Mouse (Mus musculus) MEL (cell line): ENCODE measurements around the gene Ankrd44. TPM values are rescaled to one million over a fixed set of nuclear protein-coding genes. Genes with fewer than 3 reads are reported as not detected.

ENCODE experiments used
- DNase-seq: peaks from one replicate; pipeline ENCODE4 v3.0.0; 2011; ENCODE audit warnings: low read depth, low spot score
- H3K27ac ChIP-seq: 2 replicates; pipeline ENCODE4 v1.5.1; 2012; ENCODE audit warnings: low read depth, mild to moderate bottlenecking, control low read depth, low read length, moderate library complexity; ENCODE audit not compliant: control insufficient read depth
- H3K27me3 ChIP-seq, 2 experiments: fragments of 150-350 bp in 1 of 2; sonication (generic) in 1 of 2; 2 replicates each; pipeline ENCODE4 v1.6.1; 2012; ENCODE audit warnings: low read length in 2 of 2, mild to moderate bottlenecking in 2 of 2, improper control_type of control experiment in 1 of 2, moderate library complexity in 1 of 2; ENCODE audit not compliant: insufficient read depth in 2 of 2, control insufficient read depth in 1 of 2
- H3K36me3 ChIP-seq, 2 experiments: 2 replicates each; pipeline ENCODE4 v1.6.1; 2012 to 2014; ENCODE audit warnings: low read length in 2 of 2, improper control_type of control experiment in 1 of 2, inconsistent platforms in 1 of 2, mild to moderate bottlenecking in 1 of 2; ENCODE audit not compliant: insufficient read depth in 2 of 2, control insufficient read depth in 1 of 2
- H3K4me1 ChIP-seq, 2 experiments: fragments of 150-350 bp in 1 of 2; sonication (generic) in 1 of 2; 2 replicates each; pipeline ENCODE4 v1.6.1; 2012; ENCODE audit warnings: low read length in 2 of 2, improper control_type of control experiment in 1 of 2, mild to moderate bottlenecking in 1 of 2; ENCODE audit not compliant: insufficient read depth in 2 of 2, control insufficient read depth in 1 of 2
- H3K4me3 ChIP-seq, 2 experiments: fragments of 150-350 bp in 1 of 2; sonication (generic) in 1 of 2; 2 replicates each; pipeline ENCODE4 v1.5.1; 2012; ENCODE audit warnings: low read depth in 2 of 2, low read length in 2 of 2, mild to moderate bottlenecking in 2 of 2, moderate library complexity in 2 of 2, control low read depth in 1 of 2, improper control_type of control experiment in 1 of 2; ENCODE audit not compliant: control insufficient read depth in 1 of 2, insufficient read depth in 1 of 2
- H3K79me2 ChIP-seq: 2 replicates; pipeline ENCODE4 v1.6.1; 2012; ENCODE audit warnings: mild to moderate bottlenecking, low read length, moderate library complexity; ENCODE audit not compliant: control insufficient read depth, poor library complexity, insufficient read depth
- H3K9ac ChIP-seq: 2 replicates; pipeline ENCODE4 v1.6.1; 2012; ENCODE audit warnings: low read depth, mild to moderate bottlenecking, control low read depth, low read length, moderate library complexity; ENCODE audit not compliant: control insufficient read depth, poor library complexity, severe bottlenecking
- H3K9me3 ChIP-seq: fragments of 150-350 bp; sonication (generic); replicated peaks from 2 replicates; pipeline ENCODE4 v1.6.1; 2012; ENCODE audit warnings: mild to moderate bottlenecking, low read length, improper control_type of control experiment, moderate library complexity; ENCODE audit not compliant: insufficient read depth
- CHD1 ChIP-seq: IDR thresholded peaks from 2 replicates; pipeline ENCODE4 v1.6.1; 2012; ENCODE audit warnings: low read depth, mild to moderate bottlenecking, inconsistent platforms, low read length, improper control_type of control experiment
- EP300 ChIP-seq, 2 experiments: IDR thresholded peaks; 2 replicates each; pipeline ENCODE4 v1.6.1; 2011; ENCODE audit warnings: improper control_type of control experiment in 2 of 2, low read length in 2 of 2, low read depth in 1 of 2, mild to moderate bottlenecking in 1 of 2
- GATA1 ChIP-seq: IDR thresholded peaks from 2 replicates; pipeline ENCODE4 v1.6.1; 2011; ENCODE audit warnings: low read depth, low read length, improper control_type of control experiment
- KAT2A ChIP-seq: conservative IDR thresholded peaks from 2 replicates; pipeline ENCODE4 v1.6.1; 2012; ENCODE audit warnings: low read depth, low read length, improper control_type of control experiment, inconsistent platforms
- MAX ChIP-seq: IDR thresholded peaks from 2 replicates; pipeline ENCODE4 v1.6.1; 2011; ENCODE audit warnings: low read length, improper control_type of control experiment
- MAZ ChIP-seq: IDR thresholded peaks from 2 replicates; pipeline ENCODE4 v1.6.1; 2012; ENCODE audit warnings: low read depth, mild to moderate bottlenecking, inconsistent platforms, low read length, improper control_type of control experiment
- MXI1 ChIP-seq: IDR thresholded peaks from 2 replicates; pipeline ENCODE4 v1.6.1; 2011; ENCODE audit warnings: mild to moderate bottlenecking, low read depth, low read length, improper control_type of control experiment
- RAD21 ChIP-seq: IDR thresholded peaks from 2 replicates; pipeline ENCODE4 v1.6.1; 2011; ENCODE audit warnings: mild to moderate bottlenecking, low read depth, low read length, improper control_type of control experiment
- RCOR1 ChIP-seq: IDR thresholded peaks from 2 replicates; pipeline ENCODE4 v1.6.1; 2012; ENCODE audit warnings: low read depth, mild to moderate bottlenecking, inconsistent platforms, low read length, improper control_type of control experiment
- SIN3A ChIP-seq: IDR thresholded peaks from 2 replicates; pipeline ENCODE4 v1.6.1; 2012; ENCODE audit warnings: low read length, improper control_type of control experiment, inconsistent platforms
- UBTF ChIP-seq: IDR thresholded peaks from 2 replicates; pipeline ENCODE4 v1.6.1; 2012; ENCODE audit warnings: low read depth, mild to moderate bottlenecking, inconsistent platforms, low read length, improper control_type of control experiment, moderate library complexity, borderline replicate concordance; ENCODE audit not compliant: insufficient read depth
- USF2 ChIP-seq, 2 experiments: IDR thresholded peaks; 2 replicates each; pipeline ENCODE4 v1.6.1; 2011 to 2012; ENCODE audit warnings: improper control_type of control experiment in 2 of 2, low read length in 2 of 2, borderline replicate concordance in 1 of 2, inconsistent platforms in 1 of 2, low read depth in 1 of 2, mild to moderate bottlenecking in 1 of 2; ENCODE audit not compliant: insufficient read depth in 1 of 2
- ZC3H11A ChIP-seq: IDR thresholded peaks from 2 replicates; pipeline ENCODE4 v1.6.1; 2012; ENCODE audit warnings: low read depth, mild to moderate bottlenecking, inconsistent platforms, low read length, improper control_type of control experiment
- polyA plus RNA-seq, 2 experiments: library from polyadenylated mRNA; stranded (reverse) in 1 of 2; unstranded in 1 of 2; fragments of >175 nt in 1 of 2; fragments of >200 nt in 1 of 2; gene quantifications; 2 replicates each; pipeline versions ENCODE4 v1.2.1 to v1.2.4; 2012; ENCODE audit warnings: low replicate concordance in 2 of 2, low read depth in 1 of 2; ENCODE audit not compliant: insufficient read length in 2 of 2, insufficient read depth in 1 of 2, missing spikeins in 1 of 2
- total RNA-seq: library from RNA; depleted of rRNA; stranded (reverse); fragments of 300-350 nt; gene quantifications from 2 replicates; pipeline ENCODE4 v1.2.3, GENCODE M21; 2012

Gene Ankrd44
- total and polyA plus RNA-seq, 3 experiments = 2.3 to 4.4 TPM; not detected in 1

DNA sequence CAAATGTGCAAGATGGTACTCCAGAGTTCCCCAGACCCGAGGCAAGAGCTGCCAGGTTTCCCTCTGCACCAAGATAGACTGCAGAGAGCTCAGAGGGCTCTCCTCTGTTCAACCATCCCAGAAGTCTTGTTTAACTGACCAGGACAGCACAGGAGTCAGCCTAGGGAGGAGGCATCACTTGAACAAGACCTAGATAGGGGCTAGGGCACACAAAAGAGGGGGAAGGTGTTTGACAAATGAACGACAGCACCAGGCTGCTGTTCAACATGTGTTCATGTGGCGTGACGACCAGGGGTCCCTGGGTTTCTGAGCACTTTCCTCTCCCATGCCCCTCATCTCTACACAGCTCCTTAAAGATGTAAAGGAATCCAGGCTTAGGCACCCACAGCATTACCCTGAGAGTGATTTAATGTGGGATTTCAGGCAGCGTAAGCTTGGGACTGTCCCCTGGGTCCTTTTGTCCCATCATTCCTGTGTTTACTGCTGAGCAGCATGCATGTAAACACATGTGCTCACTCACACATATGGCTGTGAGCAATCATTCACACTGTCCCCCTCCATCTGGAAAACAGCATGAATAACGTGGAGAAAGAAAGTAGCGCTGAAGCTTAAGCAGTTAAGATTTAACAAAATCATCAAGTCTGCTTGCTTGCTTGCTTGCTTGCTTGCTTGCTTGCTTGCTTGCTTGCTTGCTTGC is 83.3 kb downstream of the Ankrd44 start:
- no peaks in the 10 kb centered on the region for H3K27me3 ChIP-seq
- TF ChIP-seq MAZ (no peak), RCOR1 (no peak)
- no peak overlapping the region for H3K27ac ChIP-seq
- no peaks in the 10 kb centered on the region for H3K4me1 ChIP-seq
- no peaks in the 10 kb centered on the region for H3K79me2 ChIP-seq
- no peaks in the 10 kb centered on the region for H3K36me3 ChIP-seq
- no peak for DNase-seq
- no peak overlapping the region for H3K9ac ChIP-seq
- H3K4me3 ChIP-seq = no peak overlapping the region
- H3K9me3 ChIP-seq = no peaks in the 10 kb centered on the region

DNA sequence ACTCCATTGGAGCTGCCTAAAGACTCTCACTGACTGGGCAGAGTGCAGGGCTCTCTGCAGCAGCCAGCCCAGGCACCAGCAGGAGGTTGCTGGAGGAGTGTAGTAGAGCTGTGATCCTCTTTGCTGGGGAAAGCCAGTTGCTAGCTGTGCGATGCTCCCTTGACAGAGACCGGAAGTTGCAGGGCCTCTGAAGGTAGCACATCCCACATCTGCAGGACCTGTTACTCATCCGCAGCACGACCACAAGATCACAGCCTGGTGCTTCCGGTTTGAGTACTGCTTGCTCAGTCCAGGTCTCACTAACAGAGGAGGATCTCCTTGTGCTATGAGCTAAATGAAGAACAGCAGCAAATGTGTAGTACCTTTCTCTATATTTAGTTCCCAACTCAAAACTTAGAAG is 84.4 kb downstream of the Ankrd44 start:
- H3K9me3 ChIP-seq = no peaks in the 10 kb centered on the region
- no peaks in the 10 kb centered on the region for H3K36me3 ChIP-seq
- H3K4me1 ChIP-seq = no peaks in the 10 kb centered on the region
- H3K9ac ChIP-seq = no peak overlapping the region
- H3K27me3 ChIP-seq = no peaks in the 10 kb centered on the region
- no peak for TF ChIP-seq SIN3A
- TF ChIP-seq KAT2A = no peak
- no peak for DNase-seq
- no peak overlapping the region for H3K27ac ChIP-seq
- H3K4me3 ChIP-seq = no peak overlapping the region
- no peaks in the 10 kb centered on the region for H3K79me2 ChIP-seq

DNA sequence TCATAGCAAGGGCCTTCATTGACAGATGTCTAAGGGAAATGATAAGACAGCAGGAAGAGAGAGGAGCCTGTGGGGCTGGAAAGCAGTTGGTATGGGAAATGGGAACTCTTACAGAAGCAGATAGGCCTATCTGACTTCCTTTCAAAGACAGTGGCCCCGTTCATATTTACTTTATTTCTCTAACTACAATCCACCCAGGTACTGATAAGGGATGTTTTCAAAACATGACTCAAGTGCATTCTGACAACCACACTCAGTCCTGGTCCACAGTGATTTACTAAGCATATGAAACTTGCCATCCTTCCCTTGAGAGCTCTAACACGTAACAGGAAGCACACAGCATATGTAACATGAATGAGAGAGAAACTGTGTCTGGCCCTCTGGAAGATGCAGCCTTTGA is 86.1 kb downstream of the Ankrd44 start:
- Histone ChIP-seq H3K27me3 (no peaks in the 10 kb centered on the region), H3K4me3 (no peak overlapping the region), H3K4me1 (0 out of 4 replicates have a peak, but pooled peaks cover 0 to 2% of the 10 kb centered on the region in 2 experiments), H3K36me3 (no peaks in the 10 kb centered on the region), H3K9ac (no peak overlapping the region), H3K9me3 (no peaks in the 10 kb centered on the region), H3K79me2 (no peaks in the 10 kb centered on the region), H3K27ac (no peak overlapping the region)
- TF ChIP-seq ZC3H11A = no peak
- 0 out of 2 replicates have a peak, but pooled peaks have one; percentile 6 for TF ChIP-seq RCOR1
- peak; percentile 46; the same call in 1 of the 2 replicates for TF ChIP-seq GATA1
- 0 out of 4 replicates have a peak, but pooled peaks of 1 of the 2 experiments have one; percentile 23 for TF ChIP-seq EP300 (IDR thresholded peaks at IDR 0.05; ENCODE audit: low read depth in 1 of 2, low read length in 2 of 2)
- DNase-seq = peak; percentile 14

DNA sequence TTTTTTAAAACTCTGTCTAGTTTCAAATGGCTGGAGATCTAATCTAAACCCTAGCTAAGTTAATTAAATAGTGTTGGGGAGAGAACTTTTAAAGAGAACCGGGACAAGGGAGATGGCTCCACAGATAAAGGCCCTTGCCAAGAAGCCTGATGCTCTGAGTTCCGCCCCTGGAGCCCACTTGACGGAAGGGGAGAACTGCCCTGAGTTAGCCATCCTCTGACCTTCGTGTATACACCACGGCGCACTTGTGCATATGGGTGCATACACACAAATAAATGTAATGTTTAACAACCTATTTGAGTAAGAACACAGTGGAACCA is 87.7 kb downstream of the Ankrd44 start:
- Histone ChIP-seq H3K4me1 (0 out of 4 replicates have a peak, but pooled peaks cover 0 to 2% of the 10 kb centered on the region in 2 experiments), H3K27ac (no peak overlapping the region), H3K27me3 (no peaks in the 10 kb centered on the region), H3K9ac (no peak overlapping the region), H3K36me3 (no peaks in the 10 kb centered on the region), H3K79me2 (no peaks in the 10 kb centered on the region), H3K4me3 (no peak overlapping the region), H3K9me3 (no peaks in the 10 kb centered on the region)
- DNase-seq = no peak
- TF ChIP-seq MXI1 (no peak), USF2 (IDR thresholded peaks at IDR 0.05; ENCODE audit: borderline replicate concordance in 1 of 2, insufficient read depth in 1 of 2, low read depth in 1 of 2, low read length in 2 of 2) (no peak), MAX (no peak), RAD21 (no peak), CHD1 (no peak), UBTF (no peak)
